Mouse (Mus musculus) retina, postnatal 1 day (tissue): ENCODE measurements around the gene Rtn4rl1.
A peak's percentile ranks its signal among the peaks of the same experiment; 100 is the strongest.
"Not testable (repeated sequence)": the region's sequence is repeated elsewhere in the genome, so short reads cannot be mapped to it uniquely, and the experiment has no call there.

ENCODE experiments used
- DNase-seq: peaks from one replicate; pipeline ENCODE4 v3.0.0-alpha.2; 2012

Rtn4rl1 gene

GRCm38 (mm10) chr11:75166193-75166842 lies 27.3 kb upstream of the Rtn4rl1 start:
- DNase-seq = peak; percentile 9

GRCm38 (mm10) chr11:75166861-75167642 lies 26.5 kb upstream of the Rtn4rl1 start:
- peak; percentile 36 for DNase-seq

- DNase-seq = no peak
Measured at GRCm38 (mm10) chr11:75167643-75168589, 25.7 kb upstream of the Rtn4rl1 start.

DNA sequence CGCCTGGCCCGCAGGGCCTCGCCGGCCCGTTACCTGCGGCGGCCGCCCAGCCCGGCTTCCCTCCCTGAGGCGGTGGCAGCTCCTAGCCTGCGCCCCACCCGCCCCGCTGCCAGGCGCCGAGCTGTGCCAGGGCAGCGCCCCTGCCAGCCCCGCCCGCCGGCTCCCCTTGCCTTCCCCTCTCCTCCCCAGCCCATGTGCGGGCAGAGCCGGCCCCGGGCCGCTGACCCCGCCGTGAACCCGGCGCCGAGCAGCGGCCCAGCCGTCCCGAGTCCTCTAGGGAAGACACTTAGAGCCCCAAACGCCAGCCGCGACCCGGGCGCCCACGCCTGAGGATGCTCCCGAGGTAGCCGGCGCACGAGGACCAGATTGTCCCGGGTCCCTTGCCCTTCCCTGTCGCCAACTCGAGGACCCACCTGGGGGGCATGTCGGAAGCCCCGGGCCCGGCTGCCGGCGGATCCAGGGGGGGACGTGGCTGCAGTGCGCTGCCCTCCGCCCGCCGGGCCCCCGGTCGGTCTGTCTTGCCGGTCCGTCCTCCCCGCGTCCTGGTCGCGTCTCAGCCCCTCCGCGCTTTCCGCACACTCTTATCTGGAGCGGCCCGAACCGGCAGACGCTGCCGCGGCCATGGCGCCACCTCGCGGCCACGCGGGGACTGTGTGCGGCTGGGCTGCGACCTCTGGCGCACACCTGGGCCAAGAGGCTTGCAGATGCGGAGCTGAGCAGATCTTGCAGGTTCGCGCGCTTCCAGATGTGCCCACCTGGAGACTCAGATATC lies 24.8 kb upstream of the Rtn4rl1 start:
- DNase-seq = peak; percentile 79

DNA sequence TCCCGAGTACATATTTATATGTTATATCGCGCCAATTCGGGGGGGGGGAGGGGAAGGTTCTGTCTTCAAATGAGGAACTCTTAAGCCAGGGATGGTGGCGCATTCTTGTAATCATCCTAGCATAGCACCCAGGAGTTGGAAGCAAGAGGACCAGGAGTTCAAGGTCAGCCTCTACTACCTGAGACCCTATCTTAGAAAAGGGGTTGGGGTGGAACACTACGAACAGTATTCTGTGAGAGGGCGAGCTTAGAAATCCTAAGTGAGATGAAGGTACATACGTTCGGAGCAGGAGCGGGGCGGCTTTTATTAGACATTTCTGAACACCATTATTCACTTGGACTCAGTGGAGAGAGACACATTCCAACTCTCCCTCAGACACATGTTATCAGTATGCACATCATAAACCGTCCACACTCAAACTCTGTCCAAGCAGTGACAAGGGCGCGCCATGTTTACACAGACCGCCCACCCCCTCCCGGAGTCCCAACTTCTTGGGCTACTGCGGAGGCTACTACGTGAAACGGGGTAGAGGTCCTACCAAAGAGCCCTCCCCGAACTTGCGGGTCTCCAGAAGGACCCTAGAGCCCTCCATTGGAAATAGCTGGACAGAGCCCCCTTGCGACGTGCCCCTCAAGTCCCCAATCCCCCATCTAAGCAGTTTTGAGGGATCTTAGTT lies 24.0 kb upstream of the Rtn4rl1 start, which contains the start of gene Hic1:
Hic1 (minus strand) TSS at position 115 of the 676 bp plus-strand sequence.
- peak; percentile 24 for DNase-seq

- DNase-seq = peak; percentile 92
Measured at GRCm38 (mm10) chr11:75170136-75170751, 23.3 kb upstream of the Rtn4rl1 start.

DNA sequence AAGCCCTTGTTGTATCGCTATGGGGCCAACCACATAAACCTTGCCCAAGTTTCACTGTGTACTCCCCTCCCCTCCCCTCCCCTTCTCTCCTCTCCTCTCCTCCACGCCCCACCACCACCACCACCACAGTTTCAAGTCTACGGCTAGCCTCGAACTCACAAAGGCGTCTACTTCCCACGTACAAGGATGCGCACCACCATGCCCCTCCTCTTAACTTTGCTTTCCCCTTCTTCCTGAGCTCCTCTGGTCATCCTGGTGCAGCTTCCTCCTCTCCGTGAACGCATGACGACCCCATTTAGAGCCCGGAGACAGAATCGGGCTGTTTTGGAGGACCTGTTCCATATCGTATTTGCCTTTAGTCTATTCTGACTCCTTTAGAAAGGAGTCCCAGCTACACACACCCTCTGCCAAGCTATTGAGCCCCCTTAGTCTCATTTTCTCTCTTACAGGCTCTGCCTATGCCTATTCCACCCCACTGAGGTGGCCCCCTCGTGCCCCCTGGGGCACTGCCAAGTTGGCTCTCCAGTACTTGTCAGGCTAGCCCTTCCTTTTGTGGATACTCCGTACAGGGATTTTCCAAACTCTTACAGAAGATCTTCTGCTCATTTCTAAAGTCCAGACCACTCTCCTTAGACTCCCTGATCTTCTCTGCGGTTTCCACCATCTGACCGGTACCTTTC lies 22.3 kb upstream of the Rtn4rl1 start:
- DNase-seq = no peak

DNA sequence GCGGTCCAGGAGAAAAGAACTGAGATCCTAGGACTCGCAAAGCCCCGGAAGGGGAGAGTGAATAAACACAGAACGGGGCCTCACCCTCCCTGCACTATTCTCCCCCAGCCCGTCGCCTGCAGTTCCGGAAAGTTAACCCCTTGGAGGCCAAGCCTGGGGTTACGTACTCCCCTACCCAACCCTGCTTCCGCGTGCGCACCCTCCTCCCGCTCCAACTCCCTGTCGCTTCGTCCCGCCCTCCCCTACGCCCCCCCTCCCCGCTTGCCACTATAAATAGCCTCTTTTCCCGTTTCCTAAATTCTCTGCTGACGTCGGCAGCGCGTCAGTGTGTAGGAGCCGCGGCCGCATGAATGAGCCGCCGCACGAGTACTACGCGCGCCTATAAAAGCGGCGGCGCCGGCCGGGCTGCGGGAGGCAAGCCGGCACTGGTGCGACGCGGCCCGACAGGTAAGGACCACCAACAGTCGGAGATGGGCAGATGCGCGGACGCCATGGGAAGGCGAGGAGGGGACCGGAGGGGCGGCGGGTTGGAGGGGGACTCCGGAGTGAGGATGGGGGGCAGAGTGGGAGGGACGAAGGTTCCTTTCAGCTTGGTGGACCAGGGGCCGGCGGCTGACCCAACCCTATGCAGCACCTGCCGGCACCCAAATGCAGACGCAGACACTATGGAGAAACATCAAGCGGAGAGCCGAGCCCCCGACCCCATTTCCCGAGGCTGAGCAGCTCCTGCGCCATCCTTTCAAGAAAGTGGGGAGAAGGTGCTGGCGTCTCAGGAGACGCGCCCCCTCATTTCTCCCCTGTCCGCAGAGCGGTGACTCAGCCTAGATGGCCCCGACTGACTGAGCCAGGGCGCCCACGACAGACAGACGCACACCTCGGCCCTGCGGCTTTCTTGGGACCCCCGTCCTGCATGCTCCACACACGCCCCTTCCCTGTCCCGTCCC lies 21.2 kb upstream of the Rtn4rl1 start:
- peak; percentile 69 for DNase-seq

- DNase-seq = peak; percentile 92
Measured at GRCm38 (mm10) chr11:75173095-75173798, 20.3 kb upstream of the Rtn4rl1 start.

DNA sequence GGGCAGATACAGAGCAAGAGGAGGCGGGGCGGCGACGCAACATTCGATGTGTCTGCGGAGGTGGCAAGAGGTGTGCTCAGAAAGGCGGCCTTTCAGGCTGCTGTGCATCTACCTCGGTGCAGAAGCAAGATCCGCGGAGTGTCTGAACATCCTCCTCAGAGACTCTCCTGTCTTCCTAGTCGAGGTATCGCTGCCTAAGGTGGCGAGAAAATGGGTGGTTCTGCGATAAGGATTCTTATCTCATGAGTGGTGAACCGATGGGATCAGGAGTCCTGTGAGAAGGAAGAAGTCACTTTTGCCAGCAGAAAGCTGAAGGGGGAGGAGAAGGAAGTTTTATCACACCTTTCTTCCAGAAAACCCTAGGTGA lies 19.8 kb upstream of the Rtn4rl1 start:
- DNase-seq = no peak

DNA sequence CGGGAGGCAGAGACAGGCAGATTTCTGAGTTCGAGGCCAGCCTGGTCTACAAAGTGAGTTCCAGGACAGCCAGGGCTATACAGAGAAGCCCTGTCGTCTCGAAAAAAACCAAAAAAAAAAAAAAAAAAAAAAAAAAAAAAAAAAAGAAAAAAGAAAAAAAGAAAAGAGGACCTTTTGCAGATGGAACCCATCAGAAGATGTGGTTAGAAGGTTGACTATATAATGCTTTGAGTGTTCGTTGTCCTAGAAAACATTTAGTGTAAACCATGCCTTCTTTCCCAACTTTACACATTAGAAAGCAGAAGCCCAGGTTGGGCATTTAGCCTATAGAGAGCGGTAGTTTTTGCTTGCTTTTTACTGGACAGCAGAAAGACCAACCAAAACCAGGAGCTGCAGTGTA lies 19.0 kb upstream of the Rtn4rl1 start:
- not testable (repeated sequence) for DNase-seq

GRCm38 (mm10) chr11:75178011-75178410 lies 15.6 kb upstream of the Rtn4rl1 start:
- DNase-seq = no peak

DNA sequence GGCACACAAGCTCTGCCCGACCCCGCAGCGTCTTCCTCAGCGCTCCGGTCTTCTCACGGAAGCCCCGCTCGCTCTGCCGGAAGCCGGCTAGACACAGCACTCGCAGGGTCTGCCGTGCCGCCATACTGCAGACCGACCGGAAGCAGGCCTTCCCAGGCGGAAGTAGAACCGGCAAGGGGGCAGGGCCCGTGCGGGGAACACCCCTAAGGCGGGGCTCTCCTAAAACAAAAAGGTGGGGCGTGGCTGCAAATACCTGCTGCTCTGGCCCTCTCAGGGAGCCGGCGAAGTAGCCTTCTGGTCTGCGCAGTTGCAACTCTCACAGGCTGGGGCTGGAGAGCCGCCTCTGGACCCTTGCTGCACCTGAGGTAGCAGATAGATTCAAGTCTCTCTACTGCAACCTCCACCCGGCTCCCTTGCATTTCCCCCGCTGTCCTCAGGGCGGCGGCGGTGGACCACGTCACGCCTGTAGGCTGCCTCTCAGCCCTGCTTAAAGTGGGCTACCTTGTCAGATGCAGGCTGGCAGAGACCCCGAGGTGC lies 14.8 kb upstream of the Rtn4rl1 start, which contains the start of gene Ovca2:
Ovca2 (minus strand) TSS at position 164 of the 537 bp plus-strand sequence.
- DNase-seq = peak; percentile 94

DNA sequence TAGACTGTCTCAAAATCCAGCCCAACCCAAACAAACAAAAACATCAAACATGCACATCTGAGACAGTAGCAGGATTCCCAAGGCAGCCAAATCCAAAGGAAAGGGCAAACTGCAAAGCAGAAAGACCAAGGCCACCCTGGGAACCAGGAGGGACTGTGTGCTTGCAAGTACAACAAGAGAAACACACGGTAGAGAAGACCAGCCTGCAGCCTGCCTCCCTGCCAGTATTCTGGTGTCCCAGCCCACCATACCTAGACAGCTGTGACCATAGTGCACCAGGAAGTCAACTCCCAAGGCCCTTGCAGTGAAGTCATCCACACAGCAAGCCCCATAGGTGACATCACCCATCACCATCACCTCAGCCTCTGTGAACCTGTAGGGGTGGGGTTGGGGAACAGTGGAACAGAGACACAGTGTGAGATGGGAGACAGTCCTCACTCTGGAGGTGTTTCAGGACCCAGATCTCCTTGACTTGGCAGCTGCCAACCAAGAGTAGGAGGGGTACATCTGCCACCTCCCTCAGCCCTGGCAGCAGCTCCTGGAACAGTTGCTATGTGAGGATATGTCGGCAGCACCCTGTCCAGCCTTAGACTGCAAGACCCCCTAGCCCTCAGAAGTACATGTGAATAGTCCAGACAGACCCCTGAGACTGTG lies 9.5 kb upstream of the Rtn4rl1 start:
- DNase-seq = no peak

GRCm38 (mm10) chr11:75184573-75184972 lies 9.0 kb upstream of the Rtn4rl1 start:
- no peak for DNase-seq

DNA sequence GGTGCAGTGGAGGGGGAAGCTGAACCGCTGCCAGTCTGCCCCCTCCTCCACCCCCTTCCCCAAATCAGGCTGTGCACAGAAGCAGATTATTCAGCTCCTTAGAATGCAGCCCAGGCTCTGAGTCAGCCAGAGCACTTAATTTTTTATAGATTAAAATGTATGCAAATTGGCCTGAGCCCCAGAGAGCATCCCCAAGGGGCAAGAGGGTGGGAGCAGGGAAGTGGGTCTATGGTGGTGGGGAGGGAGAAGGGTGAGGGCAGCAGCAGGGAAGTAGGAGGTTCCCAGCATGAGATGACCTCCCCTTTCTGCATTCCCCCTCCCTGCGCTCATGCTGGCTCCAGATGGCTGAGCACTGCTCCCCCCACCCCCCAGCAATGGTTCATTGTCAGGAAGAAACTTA lies 8.6 kb upstream of the Rtn4rl1 start:
- no peak for DNase-seq

DNA sequence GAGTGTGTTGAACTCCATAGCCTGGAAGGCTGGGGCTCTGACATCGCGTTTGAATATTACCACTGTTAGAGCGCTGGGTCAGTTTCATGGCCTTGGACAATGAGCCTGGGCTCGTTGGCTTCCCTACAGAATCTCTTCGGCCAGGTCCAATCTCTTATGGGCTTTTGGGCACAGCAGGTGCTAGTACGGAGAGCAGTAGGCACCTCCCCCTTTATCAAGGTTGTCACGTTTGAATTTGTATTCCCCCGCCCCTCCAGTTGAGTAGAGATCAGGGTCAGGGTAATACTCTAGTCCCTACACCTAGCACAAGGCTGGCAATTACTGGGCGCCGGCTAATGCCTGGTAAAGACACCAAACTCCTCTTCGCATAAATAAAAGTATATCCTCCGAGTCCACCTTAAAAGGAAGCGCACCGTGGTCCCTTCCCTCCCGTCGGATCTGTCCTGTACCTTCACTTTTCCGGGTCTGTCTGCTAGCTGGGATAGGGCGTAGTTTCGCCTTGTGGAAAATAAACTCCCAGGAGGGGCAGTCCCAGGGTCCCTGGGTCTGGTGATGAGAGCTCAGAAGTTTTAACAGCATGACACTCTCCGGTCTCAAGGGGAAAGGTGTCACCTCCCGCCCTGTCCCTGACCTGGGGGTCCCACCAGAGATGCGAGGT lies 3.7 kb upstream of the Rtn4rl1 start:
- DNase-seq = no peak
